Mouse (Mus musculus) forelimb bud, embryonic 11.5 days (tissue): ENCODE data around the gene 4930402K13Rik.
"Not testable (repeated sequence)": the region's sequence is repeated elsewhere in the genome, so short reads cannot be mapped to it uniquely, and the experiment has no call there.

Experiments
- DNase-seq: peaks from one replicate; pipeline ENCODE4 v3.0.0-alpha.2; 2012; ENCODE audit warnings: low read depth, low spot score

The 4930402K13Rik gene

GRCm38 (mm10) chrX:9104262-9104661 is at the start of gene 4930402K13Rik:
Gene 4930402K13Rik, plus strand, starts transcription at chrX:9104562.
- DNase-seq, result no peak

- not testable (repeated sequence) for DNase-seq
Measured at GRCm38 (mm10) chrX:9060952-9061351, 43.4 kb upstream of the 4930402K13Rik start.

- DNase-seq, result no peak
Measured at GRCm38 (mm10) chrX:9062101-9062500, 42.3 kb upstream of the 4930402K13Rik start.

- not testable (repeated sequence) for DNase-seq
Measured at GRCm38 (mm10) chrX:9062715-9063114, 41.6 kb upstream of the 4930402K13Rik start, which contains the start of gene Fthl17f. Gene Fthl17f, plus strand, starts transcription at chrX:9063015.

- DNase-seq, result not testable (repeated sequence)
Measured at GRCm38 (mm10) chrX:9077699-9078098, 26.7 kb upstream of the 4930402K13Rik start.

- DNase-seq, result not testable (repeated sequence)
Measured at GRCm38 (mm10) chrX:9095066-9095465, 9.3 kb upstream of the 4930402K13Rik start.

GRCm38 (mm10) chrX:9110381-9110780 is 6.0 kb downstream of the 4930402K13Rik start:
- DNase-seq, result no peak

GRCm38 (mm10) chrX:9124928-9125327 is 20.6 kb downstream of the 4930402K13Rik start:
- no peak for DNase-seq

GRCm38 (mm10) chrX:9128317-9128831 is 24.0 kb downstream of the 4930402K13Rik start:
- no peak for DNase-seq

GRCm38 (mm10) chrX:9139290-9139948 is 35.1 kb downstream of the 4930402K13Rik start:
- no peak for DNase-seq

- no peak for DNase-seq
Measured at GRCm38 (mm10) chrX:9142669-9143068, 38.3 kb downstream of the 4930402K13Rik start.
